Mouse (Mus musculus) forebrain, postnatal 0 days (tissue): ENCODE results near the gene Spa17. TPM values are rescaled to one million over a fixed set of nuclear protein-coding genes. Genes with fewer than 3 reads are reported as not detected.
A peak's percentile ranks its signal among the peaks of the same experiment; 100 is the strongest.

Experiments
- ATAC-seq: fragments of 200-750 bp; cut with Nextera tagmentation; 2 replicates; pipeline ENCODE4 v1.8.0; 2017; ENCODE audit warnings: mild to moderate bottlenecking, moderate library complexity
- DNase-seq: peaks from one replicate; pipeline ENCODE4 v3.0.0-alpha.2; 2015
- H3K27ac ChIP-seq: fragments of 300-500 bp; sonication (generic); 2 replicates; pipeline ENCODE4 v1.5.1; 2014; ENCODE audit warnings: low read depth, mild to moderate bottlenecking, antibody characterized with exemption, low read length, moderate library complexity, mixed read lengths
- H3K27me3 ChIP-seq: fragments of 300-500 bp; sonication (generic); 2 replicates; pipeline ENCODE4 v1.6.1; 2014; ENCODE audit warnings: mild to moderate bottlenecking, low read length, mixed read lengths; ENCODE audit not compliant: insufficient read depth
- H3K36me3 ChIP-seq: fragments of 300-500 bp; sonication (generic); 2 replicates; pipeline ENCODE4 v1.6.1; 2014; ENCODE audit warnings: mild to moderate bottlenecking, moderate library complexity; ENCODE audit not compliant: insufficient read depth
- H3K4me1 ChIP-seq: fragments of 300-500 bp; sonication (generic); 2 replicates; pipeline ENCODE4 v1.6.1; 2014; ENCODE audit warnings: antibody characterized with exemption; ENCODE audit not compliant: insufficient read depth
- H3K4me2 ChIP-seq: fragments of 300-500 bp; sonication (generic); 2 replicates; pipeline ENCODE4 v1.6.1; 2014; ENCODE audit warnings: low read depth, mild to moderate bottlenecking, moderate library complexity
- H3K4me3 ChIP-seq: fragments of 300-500 bp; sonication (generic); 2 replicates; pipeline ENCODE4 v1.5.1; 2014; ENCODE audit warnings: low read depth, low read length, mixed read lengths
- H3K9ac ChIP-seq: fragments of 300-500 bp; sonication (generic); 2 replicates; pipeline ENCODE4 v1.6.1; 2014; ENCODE audit warnings: mild to moderate bottlenecking
- H3K9me3 ChIP-seq: fragments of 300-500 bp; sonication (generic); 2 replicates; pipeline ENCODE4 v1.6.1; 2016; ENCODE audit warnings: low read length
- CTCF ChIP-seq: sonication (generic); IDR thresholded peaks from 2 replicates; pipeline ENCODE4 v1.5.1; 2016; ENCODE audit warnings: antibody characterized with exemption, control low read depth, low read depth
- WGBS: fragments of 180-500 bp; shearing (Covaris S2); extraction: QIAGEN DNeasy Blood & Tissue Kit; methylation state at CpG from one replicate; pipeline ENCODE4 v1.1.7; 2014; 5-methylcytosine and 5-hydroxymethylcytosine counted together
- polyA plus RNA-seq: library from polyadenylated mRNA; unstranded; fragments of >200 nt; fragmentation: Nextera tagmentation; extraction: Ambion mirVana; gene quantifications from 2 replicates; pipeline ENCODE4 v1.2.1, GENCODE M21; 2015
- total RNA-seq: library from RNA; depleted of rRNA; stranded (reverse); fragments of >200 nt; gene quantifications from 2 replicates; pipeline ENCODE4 v1.2.3, GENCODE M21; 2014

Gene Spa17
- total and polyA plus RNA-seq, 2 experiments from 2014 or later, result 2.4 to 10.8 TPM

GRCm38 (mm10) chr9:37623981-37624380 is 10.5 kb upstream of the Spa17 start:
- ATAC-seq (peak; percentile 40), DNase-seq (peak; percentile 71)
- H3K27ac ChIP-seq, result peak overlapping the region; percentile 91
- H3K4me2 ChIP-seq, result no peak overlapping the region
- no peaks in the 10 kb centered on the region for H3K27me3 ChIP-seq
- H3K36me3 ChIP-seq, result no peaks in the 10 kb centered on the region
- H3K9me3 ChIP-seq, result no peaks in the 10 kb centered on the region
- H3K4me1 ChIP-seq, result peaks cover 17% of the 10 kb centered on the region
- H3K4me3 ChIP-seq, result no peak overlapping the region
- H3K9ac ChIP-seq, result no peak overlapping the region
- TF ChIP-seq CTCF, result no peak
- WGBS, result 57% methylated on average over 3 of the region's 3 CpGs

GRCm38 (mm10) chr9:37621290-37621689 is 7.8 kb upstream of the Spa17 start:
- no peaks in the 10 kb centered on the region for H3K27me3 ChIP-seq
- DNase-seq (peak; percentile 40), ATAC-seq (no peak)
- H3K36me3 ChIP-seq, result no peaks in the 10 kb centered on the region
- H3K9ac ChIP-seq, result no peak overlapping the region
- H3K9me3 ChIP-seq, result no peaks in the 10 kb centered on the region
- WGBS, result 69% methylated on average over 6 of the region's 6 CpGs
- no peak overlapping the region for H3K4me3 ChIP-seq
- no peak overlapping the region for H3K27ac ChIP-seq
- no peak overlapping the region for H3K4me2 ChIP-seq
- peaks cover 14% of the 10 kb centered on the region for H3K4me1 ChIP-seq
- no peak for TF ChIP-seq CTCF

DNA sequence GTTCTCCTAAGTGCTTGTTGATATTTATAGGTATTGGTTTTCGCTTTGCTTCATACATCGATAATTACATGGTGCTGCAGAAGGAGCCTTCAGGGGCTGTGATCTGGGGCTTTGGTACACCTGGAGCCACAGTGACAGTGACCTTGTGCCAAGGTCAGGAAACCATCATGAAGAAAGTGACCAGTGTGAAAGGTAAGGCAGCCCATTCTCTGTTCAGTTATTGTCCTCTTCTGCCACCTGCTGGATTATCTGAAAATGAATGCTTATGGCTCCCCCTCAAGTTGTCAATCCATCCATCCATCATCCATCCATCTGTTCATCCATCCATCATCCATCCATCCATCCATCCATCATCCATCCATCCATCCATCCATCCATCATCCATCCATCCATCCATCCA is 3.2 kb upstream of the Spa17 start:
- Histone ChIP-seq H3K27me3 (no peaks in the 10 kb centered on the region), H3K9me3 (no peaks in the 10 kb centered on the region), H3K4me2 (no peak overlapping the region), H3K27ac (no peak overlapping the region), H3K4me1 (peaks cover 8% of the 10 kb centered on the region), H3K36me3 (no peaks in the 10 kb centered on the region), H3K9ac (no peak overlapping the region), H3K4me3 (no peak overlapping the region)
- ATAC-seq (no peak), DNase-seq (no peak)
- peak; percentile 78 for TF ChIP-seq CTCF
- WGBS, result 66% methylated on average over 2 of the region's 2 CpGs

DNA sequence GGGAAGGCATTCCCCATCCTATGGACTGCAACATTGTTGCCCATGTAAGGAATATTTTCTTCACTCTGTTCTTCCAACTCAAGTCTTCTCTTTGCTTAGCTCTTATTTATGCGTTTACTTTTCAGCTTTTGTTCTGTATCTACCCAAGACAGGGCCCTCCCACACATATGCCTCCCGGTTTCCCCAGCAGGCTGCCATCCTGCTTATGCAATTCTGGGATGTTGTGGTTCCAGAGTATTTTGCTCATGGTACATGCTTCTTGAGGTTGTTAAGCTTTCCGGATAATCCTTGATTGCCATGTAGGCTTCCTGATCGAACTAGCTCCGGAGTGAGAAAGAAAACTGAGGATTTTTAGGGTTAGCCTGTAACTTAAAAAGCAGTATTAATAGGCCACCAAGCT is 1.7 kb upstream of the Spa17 start:
- peaks cover 8% of the 10 kb centered on the region for H3K4me1 ChIP-seq
- no peaks in the 10 kb centered on the region for H3K9me3 ChIP-seq
- 47% methylated on average over 5 of the region's 5 CpGs for WGBS
- H3K4me2 ChIP-seq, result no peak overlapping the region
- no peak for TF ChIP-seq CTCF
- DNase-seq (peak; percentile 32), ATAC-seq (no peak)
- no peaks in the 10 kb centered on the region for H3K36me3 ChIP-seq
- no peak overlapping the region for H3K27ac ChIP-seq
- no peak overlapping the region for H3K4me3 ChIP-seq
- H3K9ac ChIP-seq, result no peak overlapping the region
- H3K27me3 ChIP-seq, result no peaks in the 10 kb centered on the region

- H3K27me3 ChIP-seq, result no peaks in the 10 kb centered on the region
- no peaks in the 10 kb centered on the region for H3K36me3 ChIP-seq
- DNase-seq (no peak), ATAC-seq (no peak)
- H3K4me3 ChIP-seq, result no peak overlapping the region
- H3K4me2 ChIP-seq, result peak overlapping the region; percentile 66
- TF ChIP-seq CTCF, result no peak
- H3K9ac ChIP-seq, result no peak overlapping the region
- peaks cover 8% of the 10 kb centered on the region for H3K4me1 ChIP-seq
- H3K27ac ChIP-seq, result peak overlapping the region; percentile 87
- no peaks in the 10 kb centered on the region for H3K9me3 ChIP-seq
These were observed 794 bp upstream of the Spa17 start for GRCm38 (mm10) chr9:37614316-37614715.

GRCm38 (mm10) chr9:37613911-37614280 is 374 bp upstream of the Spa17 start:
- no peak for TF ChIP-seq CTCF
- H3K36me3 ChIP-seq, result no peaks in the 10 kb centered on the region
- H3K9ac ChIP-seq, result peak overlapping the region; percentile 86
- no peak for DNase-seq
- H3K4me2 ChIP-seq, result peak overlapping the region; percentile 66
- H3K9me3 ChIP-seq, result no peaks in the 10 kb centered on the region
- peak overlapping the region; percentile 87 for H3K27ac ChIP-seq
- no peaks in the 10 kb centered on the region for H3K27me3 ChIP-seq
- 17% methylated on average over 6 of the region's 6 CpGs for WGBS
- peak; percentile 50 for ATAC-seq
- H3K4me3 ChIP-seq, result peak overlapping the region; percentile 60
- H3K4me1 ChIP-seq, result peaks cover 8% of the 10 kb centered on the region

DNA sequence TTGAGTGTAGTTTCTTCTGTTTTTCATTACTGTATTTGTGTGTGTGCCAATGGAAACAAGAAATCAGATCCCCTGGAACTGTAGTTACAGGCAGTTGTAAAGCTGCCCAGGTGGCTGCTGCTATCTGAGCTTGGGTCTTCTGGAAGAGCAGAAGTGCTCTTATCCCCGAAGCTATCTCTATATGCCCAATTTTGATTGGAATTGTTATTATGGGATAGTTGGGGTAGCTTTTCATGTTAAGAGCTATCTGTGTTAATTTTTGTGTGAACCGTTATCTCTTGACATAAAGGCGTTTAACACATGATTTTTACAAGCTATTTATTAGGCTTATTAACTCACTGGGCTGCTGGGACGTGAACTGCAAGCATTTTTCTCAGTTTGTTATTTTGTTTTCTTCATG is 4.0 kb downstream of the Spa17 start:
- 72% methylated on average over 4 of the region's 4 CpGs for WGBS

GRCm38 (mm10) chr9:37605089-37605488 is 8.4 kb downstream of the Spa17 start:
- H3K9me3 ChIP-seq, result no peaks in the 10 kb centered on the region
- no peak overlapping the region for H3K4me2 ChIP-seq
- no peaks in the 10 kb centered on the region for H3K27me3 ChIP-seq
- ATAC-seq, result no peak
- WGBS, result 94% methylated on average over 3 of the region's 3 CpGs
- no peak for DNase-seq
- TF ChIP-seq CTCF, result no peak
- H3K36me3 ChIP-seq, result no peaks in the 10 kb centered on the region
- no peak overlapping the region for H3K27ac ChIP-seq
- no peaks in the 10 kb centered on the region for H3K4me1 ChIP-seq
- H3K4me3 ChIP-seq, result no peak overlapping the region
- no peak overlapping the region for H3K9ac ChIP-seq

More for the DNA sequence above, 4.0 kb downstream of the Spa17 start:
- DNase-seq (no peak), ATAC-seq (no peak)
- no peak overlapping the region for H3K9ac ChIP-seq
- TF ChIP-seq CTCF, result no peak
- peaks cover 8% of the 10 kb centered on the region for H3K4me1 ChIP-seq
- H3K9me3 ChIP-seq, result no peaks in the 10 kb centered on the region
- no peaks in the 10 kb centered on the region for H3K27me3 ChIP-seq
- no peak overlapping the region for H3K27ac ChIP-seq
- H3K4me2 ChIP-seq, result no peak overlapping the region
- H3K4me3 ChIP-seq, result no peak overlapping the region
- no peaks in the 10 kb centered on the region for H3K36me3 ChIP-seq
